Mouse (Mus musculus) MN1 (cell line): ENCODE data around the gene Dnajb14.
"Not testable (repeated sequence)": the region's sequence is repeated elsewhere in the genome, so short reads cannot be mapped to it uniquely, and the experiment has no call there.

Experiments
- DNase-seq: peaks from one replicate; pipeline ENCODE4 v3.0.0-alpha.2; 2016; ENCODE audit warnings: low spot score

The Dnajb14 gene

GRCm38 (mm10) chr3:137867437-137868093 is at the start of gene Dnajb14:
Gene Dnajb14, plus strand, starts transcription at chr3:137867675.
- DNase-seq: peak; percentile 59

GRCm38 (mm10) chr3:137818713-137819112 is 48.8 kb upstream of the Dnajb14 start:
- DNase-seq: peak; percentile 25

GRCm38 (mm10) chr3:137820688-137821467 is 46.6 kb upstream of the Dnajb14 start:
- DNase-seq: no peak

GRCm38 (mm10) chr3:137823317-137823716 is 44.2 kb upstream of the Dnajb14 start:
- DNase-seq: no peak

- DNase-seq: peak; percentile 24
These were observed 39.8 kb upstream of the Dnajb14 start for GRCm38 (mm10) chr3:137827678-137828077.

- no peak for DNase-seq
These were observed 36.3 kb upstream of the Dnajb14 start for GRCm38 (mm10) chr3:137831156-137831555.

GRCm38 (mm10) chr3:137833128-137833527 is 34.3 kb upstream of the Dnajb14 start:
- DNase-seq: no peak

GRCm38 (mm10) chr3:137833698-137834097 is 33.8 kb upstream of the Dnajb14 start:
- no peak for DNase-seq

- no peak for DNase-seq
These were observed 30.9 kb upstream of the Dnajb14 start for GRCm38 (mm10) chr3:137836543-137836942.

GRCm38 (mm10) chr3:137838160-137838559 is 29.3 kb upstream of the Dnajb14 start:
- no peak for DNase-seq

GRCm38 (mm10) chr3:137842944-137843343 is 24.5 kb upstream of the Dnajb14 start:
- no peak for DNase-seq

GRCm38 (mm10) chr3:137844263-137844662 is 23.2 kb upstream of the Dnajb14 start:
- DNase-seq: no peak

- no peak for DNase-seq
These were observed 20.9 kb upstream of the Dnajb14 start for GRCm38 (mm10) chr3:137846552-137846951.

- no peak for DNase-seq
These were observed 19.1 kb upstream of the Dnajb14 start for GRCm38 (mm10) chr3:137848354-137848753.

- DNase-seq: peak; percentile 38
These were observed 17.8 kb upstream of the Dnajb14 start for GRCm38 (mm10) chr3:137849697-137850096.

GRCm38 (mm10) chr3:137851196-137851595 is 16.3 kb upstream of the Dnajb14 start:
- DNase-seq: no peak

GRCm38 (mm10) chr3:137853011-137853410 is 14.5 kb upstream of the Dnajb14 start:
- DNase-seq: not testable (repeated sequence)

- DNase-seq: peak; percentile 67
These were observed 12.1 kb upstream of the Dnajb14 start for GRCm38 (mm10) chr3:137855328-137855727.

GRCm38 (mm10) chr3:137856061-137856460 is 11.4 kb upstream of the Dnajb14 start:
- DNase-seq: peak; percentile 52

- peak; percentile 34 for DNase-seq
These were observed 6.9 kb upstream of the Dnajb14 start for GRCm38 (mm10) chr3:137860394-137861170.

GRCm38 (mm10) chr3:137861436-137861835 is 6.0 kb upstream of the Dnajb14 start:
- no peak for DNase-seq

GRCm38 (mm10) chr3:137862600-137862999 is 4.9 kb upstream of the Dnajb14 start:
- DNase-seq: no peak
